Mouse (Mus musculus): ENCODE data around the gene Fgfr2. TPM values are rescaled to one million over a fixed set of nuclear protein-coding genes. Genes with fewer than 3 reads are reported as not detected.

Gene Fgfr2
- total and polyA plus RNA-seq, 2 experiments from 2014 or later: 17.1 to 47.6 TPM

- H3K9me3 ChIP-seq (ENCODE audit: low read length): no peaks in the 10 kb centered on the region
- H3K4me3 ChIP-seq (ENCODE audit: low read depth, low read length): no peak overlapping the region
- no peaks in the 10 kb centered on the region for H3K36me3 ChIP-seq (ENCODE audit: insufficient read depth)
- H3K27me3 ChIP-seq (ENCODE audit: insufficient read depth, low read length): no peaks in the 10 kb centered on the region
- no peak for ATAC-seq
- H3K4me2 ChIP-seq (ENCODE audit: low read depth): no peak overlapping the region
- H3K9ac ChIP-seq: no peak overlapping the region
- no peak overlapping the region for H3K27ac ChIP-seq (ENCODE audit: low read depth, low read length)
- TF ChIP-seq CTCF (IDR thresholded peaks at IDR 0.05; ENCODE audit: low read depth): no peak
- 92% methylated on average over 4 of the region's 4 CpGs for WGBS
- no peaks in the 10 kb centered on the region for H3K4me1 ChIP-seq (ENCODE audit: insufficient read depth)
- no peak for DNase-seq
Observed at GRCm38 (mm10) chr7:130801811-130802210, 2321.3 kb downstream of the Fgfr2 start.

- Histone ChIP-seq H3K9me3 (ENCODE audit: low read length) (no peaks in the 10 kb centered on the region), H3K9ac (no peak overlapping the region), H3K4me2 (ENCODE audit: low read depth) (no peak overlapping the region), H3K36me3 (ENCODE audit: insufficient read depth) (no peaks in the 10 kb centered on the region), H3K4me3 (ENCODE audit: low read depth, low read length) (no peak overlapping the region), H3K4me1 (ENCODE audit: insufficient read depth) (no peaks in the 10 kb centered on the region), H3K27ac (ENCODE audit: low read depth, low read length) (no peak overlapping the region), H3K27me3 (ENCODE audit: insufficient read depth, low read length) (no peaks in the 10 kb centered on the region)
- WGBS: 61% methylated on average over 4 of the region's 4 CpGs
- TF ChIP-seq CTCF (IDR thresholded peaks at IDR 0.05; ENCODE audit: low read depth): no peak
- DNase-seq: no peak
- no peak for ATAC-seq
Observed at GRCm38 (mm10) chr7:130800681-130801080, 2322.5 kb downstream of the Fgfr2 start.

GRCm38 (mm10) chr7:130799418-130799817 is 2323.7 kb downstream of the Fgfr2 start:
- Histone ChIP-seq H3K9me3 (ENCODE audit: low read length) (no peaks in the 10 kb centered on the region), H3K4me3 (ENCODE audit: low read depth, low read length) (no peak overlapping the region), H3K4me1 (ENCODE audit: insufficient read depth) (no peaks in the 10 kb centered on the region), H3K36me3 (ENCODE audit: insufficient read depth) (no peaks in the 10 kb centered on the region), H3K27me3 (ENCODE audit: insufficient read depth, low read length) (no peaks in the 10 kb centered on the region), H3K9ac (no peak overlapping the region), H3K27ac (ENCODE audit: low read depth, low read length) (no peak overlapping the region), H3K4me2 (ENCODE audit: low read depth) (no peak overlapping the region)
- DNase-seq: no peak
- TF ChIP-seq CTCF (IDR thresholded peaks at IDR 0.05; ENCODE audit: low read depth): no peak
- 90% methylated on average over 10 of the region's 10 CpGs for WGBS
- ATAC-seq: no peak

GRCm38 (mm10) chr7:130797524-130797923 is 2325.6 kb downstream of the Fgfr2 start:
- Histone ChIP-seq H3K27me3 (ENCODE audit: insufficient read depth, low read length) (no peaks in the 10 kb centered on the region), H3K9me3 (ENCODE audit: low read length) (no peaks in the 10 kb centered on the region), H3K4me1 (ENCODE audit: insufficient read depth) (no peaks in the 10 kb centered on the region), H3K9ac (no peak overlapping the region), H3K27ac (ENCODE audit: low read depth, low read length) (no peak overlapping the region), H3K36me3 (ENCODE audit: insufficient read depth) (no peaks in the 10 kb centered on the region), H3K4me2 (ENCODE audit: low read depth) (no peak overlapping the region), H3K4me3 (ENCODE audit: low read depth, low read length) (no peak overlapping the region)
- 91% methylated on average over 6 of the region's 6 CpGs for WGBS
- TF ChIP-seq CTCF (IDR thresholded peaks at IDR 0.05; ENCODE audit: low read depth): no peak
- ATAC-seq: no peak
- DNase-seq: no peak

- ATAC-seq: no peak
- 69% methylated on average over 8 of the region's 8 CpGs for WGBS
Observed at GRCm38 (mm10) chr7:130796786-130797185, 2326.4 kb downstream of the Fgfr2 start.

GRCm38 (mm10) chr7:130793671-130794070 is 2329.5 kb downstream of the Fgfr2 start:
- TF ChIP-seq CTCF (IDR thresholded peaks at IDR 0.05; ENCODE audit: low read depth): no peak
- Histone ChIP-seq H3K27me3 (ENCODE audit: insufficient read depth, low read length) (no peaks in the 10 kb centered on the region), H3K4me1 (ENCODE audit: insufficient read depth) (no peaks in the 10 kb centered on the region), H3K4me2 (ENCODE audit: low read depth) (no peak overlapping the region), H3K9me3 (ENCODE audit: low read length) (no peaks in the 10 kb centered on the region), H3K9ac (no peak overlapping the region), H3K36me3 (ENCODE audit: insufficient read depth) (no peaks in the 10 kb centered on the region), H3K27ac (ENCODE audit: low read depth, low read length) (no peak overlapping the region), H3K4me3 (ENCODE audit: low read depth, low read length) (no peak overlapping the region)
- no peak for ATAC-seq
- DNase-seq: no peak
- WGBS: 83% methylated on average over 9 of the region's 9 CpGs

More at GRCm38 (mm10) chr7:130796786-130797185, 2326.4 kb downstream of the Fgfr2 start:
- Histone ChIP-seq H3K27ac (ENCODE audit: low read depth, low read length) (no peak overlapping the region), H3K4me1 (ENCODE audit: insufficient read depth) (no peaks in the 10 kb centered on the region), H3K4me3 (ENCODE audit: low read depth, low read length) (no peak overlapping the region), H3K9me3 (ENCODE audit: low read length) (no peaks in the 10 kb centered on the region), H3K4me2 (ENCODE audit: low read depth) (no peak overlapping the region), H3K27me3 (ENCODE audit: insufficient read depth, low read length) (no peaks in the 10 kb centered on the region), H3K9ac (no peak overlapping the region), H3K36me3 (ENCODE audit: insufficient read depth) (no peaks in the 10 kb centered on the region)
- TF ChIP-seq CTCF (IDR thresholded peaks at IDR 0.05; ENCODE audit: low read depth): peak; percentile 44
- no peak for DNase-seq

- ATAC-seq (no peak), DNase-seq (no peak)
- H3K9me3 ChIP-seq (ENCODE audit: low read length): no peaks in the 10 kb centered on the region
- no peak overlapping the region for H3K27ac ChIP-seq (ENCODE audit: low read depth, low read length)
- no peak for TF ChIP-seq CTCF (IDR thresholded peaks at IDR 0.05; ENCODE audit: low read depth)
- H3K4me2 ChIP-seq (ENCODE audit: low read depth): no peak overlapping the region
- H3K36me3 ChIP-seq (ENCODE audit: insufficient read depth): no peaks in the 10 kb centered on the region
- H3K4me1 ChIP-seq (ENCODE audit: insufficient read depth): no peaks in the 10 kb centered on the region
- H3K9ac ChIP-seq: no peak overlapping the region
- no peaks in the 10 kb centered on the region for H3K27me3 ChIP-seq (ENCODE audit: insufficient read depth, low read length)
- H3K4me3 ChIP-seq (ENCODE audit: low read depth, low read length): no peak overlapping the region
- 89% methylated on average over 7 of the region's 7 CpGs for WGBS
Observed at GRCm38 (mm10) chr7:130789456-130789855, 2333.7 kb downstream of the Fgfr2 start.

GRCm38 (mm10) chr7:130788950-130789349 is 2334.2 kb downstream of the Fgfr2 start:
- Histone ChIP-seq H3K4me2 (ENCODE audit: low read depth) (no peak overlapping the region), H3K9ac (no peak overlapping the region), H3K4me1 (ENCODE audit: insufficient read depth) (no peaks in the 10 kb centered on the region), H3K4me3 (ENCODE audit: low read depth, low read length) (no peak overlapping the region), H3K27ac (ENCODE audit: low read depth, low read length) (no peak overlapping the region), H3K9me3 (ENCODE audit: low read length) (no peaks in the 10 kb centered on the region), H3K27me3 (ENCODE audit: insufficient read depth, low read length) (no peaks in the 10 kb centered on the region), H3K36me3 (ENCODE audit: insufficient read depth) (no peaks in the 10 kb centered on the region)
- ATAC-seq (no peak), DNase-seq (no peak)
- TF ChIP-seq CTCF (IDR thresholded peaks at IDR 0.05; ENCODE audit: low read depth): no peak
- WGBS: 92% methylated on average over 3 of the region's 3 CpGs

Data from forebrain, postnatal 0 days (tissue).